Mouse (Mus musculus) mouse embryonic stem cell (cell line): Measurements from ENCODE around the gene Gbp3.

Experiments
- in situ Hi-C, 2 experiments: fragments of 300-500 bp; cut with MboI; formaldehyde crosslinking; loops; 1 replicate in 1 of 2; 3 replicates in 1 of 2; pipeline ENCODE4 v1.14.3; 2019 to 2020; ENCODE audit warnings: low sequenced_read_pairs in 2 of 2, low pct_unique_long_range_greater_than_20kb in 1 of 2, mixed read lengths in 1 of 2; ENCODE audit not compliant: unreplicated experiment in 1 of 2

The Gbp3 gene

DNA sequence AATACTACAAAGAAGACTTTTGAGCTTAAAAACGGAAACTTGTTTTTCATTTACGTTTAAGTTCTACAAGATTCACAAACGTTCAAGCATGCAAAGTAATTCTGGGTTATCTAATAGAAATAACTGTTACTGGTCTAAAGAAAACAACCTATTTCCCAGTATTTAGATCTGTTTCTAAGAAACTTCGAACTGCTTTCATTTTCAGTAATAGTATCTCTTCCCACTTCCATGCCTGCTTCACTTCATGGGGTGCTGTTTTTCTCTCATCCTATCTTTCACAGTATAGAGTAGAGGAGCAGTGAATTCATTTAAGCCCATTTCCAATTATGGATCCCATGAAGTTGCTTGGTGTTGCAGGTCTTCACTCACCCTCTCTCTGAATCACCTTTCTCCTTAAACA, 18.5 kb downstream of the Gbp3 start:
- in situ Hi-C loops, result no loop called here

DNA sequence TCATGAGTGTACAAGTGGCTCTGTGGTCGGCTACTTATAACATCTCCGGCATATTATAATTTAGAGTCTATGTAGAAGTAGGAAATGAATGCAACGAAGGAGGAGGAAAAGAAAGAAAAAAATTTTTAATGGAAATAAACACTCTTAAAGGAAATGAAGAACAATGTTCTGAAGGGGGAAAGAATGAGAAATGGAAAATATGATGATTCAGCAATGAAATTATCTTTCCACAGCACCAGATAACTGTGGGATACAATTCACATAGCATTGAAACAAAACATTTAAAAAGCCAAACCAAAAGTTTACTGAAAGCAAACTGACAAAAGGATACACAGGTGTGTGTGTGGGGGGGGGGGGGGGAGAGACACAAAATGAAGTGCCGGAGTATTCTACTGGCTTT, 23.2 kb downstream of the Gbp3 start:
- in situ Hi-C loops, result no loop called here

DNA sequence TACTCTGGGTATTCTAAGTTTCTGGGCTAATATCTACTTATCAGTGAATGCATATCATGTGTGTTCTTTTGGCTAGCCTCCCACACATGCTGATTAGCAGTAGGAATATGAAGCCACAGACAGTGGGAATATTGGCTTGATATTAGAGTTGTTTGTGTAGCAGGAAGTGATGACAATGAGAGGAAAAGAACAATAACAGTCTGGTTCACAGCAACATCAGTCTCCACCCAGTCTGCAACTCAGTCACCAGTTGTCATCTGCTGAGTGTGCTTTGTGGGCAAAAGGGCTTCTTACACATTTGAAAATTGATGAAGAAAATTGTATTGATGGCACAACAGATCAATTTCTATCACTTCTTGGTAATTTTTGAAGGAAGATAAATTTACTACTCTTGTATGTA, 27.6 kb downstream of the Gbp3 start:
- in situ Hi-C loops, result no loop called here

DNA sequence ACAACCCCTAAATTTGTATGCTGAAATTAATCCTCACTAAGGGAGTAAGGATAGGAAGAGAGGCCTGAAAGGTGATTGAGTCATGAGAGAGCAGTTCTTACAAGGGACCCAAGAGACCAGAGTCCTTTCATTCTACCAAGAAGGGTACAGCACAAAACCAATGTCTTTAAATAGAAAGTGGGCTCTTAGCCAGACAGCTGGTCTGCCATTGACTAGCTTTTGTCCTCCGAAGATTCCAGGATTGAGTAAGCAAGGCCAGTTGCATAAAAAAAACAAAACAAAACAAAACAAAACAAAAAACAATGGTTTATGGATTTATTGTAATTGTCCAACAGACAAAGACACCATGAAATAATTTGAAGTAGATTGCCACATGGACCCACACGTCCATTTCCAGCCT, 29.1 kb downstream of the Gbp3 start:
- in situ Hi-C loops, result no loop called here

DNA sequence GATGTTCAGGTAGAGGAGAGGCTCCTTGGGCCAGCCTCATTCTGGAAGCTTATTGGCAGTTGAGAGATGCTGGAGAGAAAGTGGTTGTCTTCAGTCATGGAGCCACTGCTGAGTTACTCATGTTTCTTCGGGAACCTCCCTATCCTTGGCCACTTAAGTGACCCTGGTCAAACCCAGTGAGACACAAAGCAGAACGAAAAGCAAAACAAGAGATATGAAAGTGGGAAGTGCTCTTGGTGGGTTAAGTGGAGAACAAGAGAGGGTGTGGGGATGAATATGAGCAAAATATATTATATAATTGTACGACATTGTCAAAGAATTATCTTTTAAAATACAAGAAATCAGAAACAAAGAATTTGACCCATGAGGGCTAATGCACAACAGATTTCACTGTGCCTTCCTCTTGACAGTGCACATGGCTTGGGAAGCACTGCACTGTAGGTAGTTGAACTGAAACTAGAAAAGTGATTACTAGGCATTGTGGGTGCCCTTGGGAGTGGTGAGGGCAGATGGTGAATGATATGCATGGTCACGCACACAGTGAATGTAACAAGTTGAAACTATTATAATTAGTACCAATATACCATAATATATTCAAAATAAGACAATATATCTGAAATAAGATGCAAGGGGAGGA, 30.7 kb downstream of the Gbp3 start:
- in situ Hi-C loops, result no loop called here

DNA sequence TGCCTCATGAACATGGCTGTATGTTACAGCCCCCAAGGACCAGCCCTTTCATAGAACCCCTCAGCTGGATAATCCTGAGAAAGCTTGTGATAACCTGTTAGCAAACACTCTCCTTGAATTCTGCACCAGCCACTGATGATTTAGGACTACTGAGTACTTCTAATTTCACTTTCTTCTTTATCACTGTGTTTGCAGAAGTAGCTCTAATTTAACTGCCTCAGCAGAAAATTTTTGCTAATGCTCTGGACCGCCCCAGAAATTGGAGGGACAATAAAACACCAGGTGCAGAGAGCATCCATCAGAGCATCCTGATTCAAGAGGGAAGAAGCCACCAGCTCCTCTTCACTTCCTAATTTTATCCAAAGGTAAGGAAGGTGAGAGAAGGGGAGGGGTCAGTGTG, 34.7 kb downstream of the Gbp3 start, which contains the start of gene Gbp2b:
TSS of gene Gbp2b (plus strand) at position 301 of the 400 bp plus-strand sequence.
- in situ Hi-C loops, result no loop called here

DNA sequence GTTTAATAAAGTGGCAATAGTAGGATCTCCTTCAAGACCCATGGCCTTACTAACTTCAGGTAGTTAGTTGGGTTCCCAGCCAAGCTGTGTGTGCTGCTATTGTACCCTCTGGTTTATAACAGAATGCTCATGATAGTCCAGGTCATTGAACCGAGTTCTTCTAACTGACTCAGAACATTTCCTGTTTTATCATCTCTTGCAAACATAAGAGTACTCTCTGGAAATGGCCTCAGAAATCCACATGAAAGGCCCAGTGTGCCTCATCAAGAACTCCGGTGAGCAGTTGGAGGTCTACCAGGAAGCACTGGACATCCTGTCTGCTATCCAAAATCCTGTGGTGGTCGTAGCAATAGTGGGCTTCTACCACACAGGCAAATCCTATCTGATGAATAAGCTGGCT, 38.1 kb downstream of the Gbp3 start:
- in situ Hi-C loops, result no loop called here

DNA sequence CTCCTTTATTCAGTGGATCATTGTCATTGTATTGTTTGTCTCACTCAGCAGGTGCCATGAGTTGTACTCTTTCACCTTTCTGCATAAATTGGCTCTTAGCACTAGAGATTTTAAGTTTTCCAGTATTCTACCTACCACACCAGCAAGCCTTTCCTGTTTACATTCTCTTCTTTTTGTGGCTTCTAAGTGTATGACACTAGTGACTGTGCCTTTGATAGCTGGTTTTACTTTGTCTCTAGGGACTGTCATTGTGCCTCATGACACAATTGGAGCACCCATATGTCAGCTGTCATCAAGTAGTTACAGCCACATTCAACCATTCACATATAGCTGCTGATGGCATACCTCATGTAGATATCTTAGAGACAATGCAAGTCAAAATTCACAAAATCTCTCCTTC, 41.8 kb downstream of the Gbp3 start:
- in situ Hi-C loops, result no loop called here

DNA sequence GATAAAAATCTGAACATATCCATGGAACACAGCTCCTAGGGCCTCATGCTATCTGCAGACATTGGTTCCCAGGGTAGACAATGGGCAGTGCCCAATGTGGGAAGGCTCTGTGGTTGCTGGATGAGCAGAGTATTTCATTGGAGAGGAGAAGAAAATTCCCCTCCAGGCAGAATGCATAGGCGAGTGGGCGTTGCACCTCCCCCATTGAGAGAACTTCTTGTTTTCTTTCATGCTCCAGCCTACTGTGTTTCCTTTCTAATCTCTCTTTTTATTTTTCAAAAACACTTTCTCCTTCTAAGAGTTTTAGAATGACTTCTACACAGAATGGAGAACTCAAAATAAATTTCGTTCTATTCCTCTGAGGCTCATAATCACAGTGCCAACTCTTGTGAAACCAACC, 58.8 kb downstream of the Gbp3 start:
- in situ Hi-C loops, result no loop called here

DNA sequence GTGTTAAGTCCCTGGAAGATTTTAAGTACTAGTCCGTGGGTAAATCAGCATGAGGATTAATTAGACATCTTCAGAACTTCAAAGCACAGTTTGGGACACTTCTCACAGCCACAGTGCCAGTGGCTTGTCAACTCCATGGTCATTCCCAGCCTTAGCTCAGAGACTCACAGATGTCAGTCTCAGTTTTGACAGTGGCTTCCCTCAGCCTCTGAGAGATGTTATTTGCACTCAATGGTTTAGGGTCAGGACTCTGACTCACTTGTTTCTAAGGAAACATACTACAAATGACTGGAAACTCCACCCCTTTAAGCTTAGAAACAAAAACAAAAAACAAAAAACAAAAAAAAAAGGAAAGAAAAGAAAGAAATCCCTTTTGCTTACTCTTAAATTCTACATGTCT, 59.8 kb downstream of the Gbp3 start:
- in situ Hi-C loops, result no loop called here

DNA sequence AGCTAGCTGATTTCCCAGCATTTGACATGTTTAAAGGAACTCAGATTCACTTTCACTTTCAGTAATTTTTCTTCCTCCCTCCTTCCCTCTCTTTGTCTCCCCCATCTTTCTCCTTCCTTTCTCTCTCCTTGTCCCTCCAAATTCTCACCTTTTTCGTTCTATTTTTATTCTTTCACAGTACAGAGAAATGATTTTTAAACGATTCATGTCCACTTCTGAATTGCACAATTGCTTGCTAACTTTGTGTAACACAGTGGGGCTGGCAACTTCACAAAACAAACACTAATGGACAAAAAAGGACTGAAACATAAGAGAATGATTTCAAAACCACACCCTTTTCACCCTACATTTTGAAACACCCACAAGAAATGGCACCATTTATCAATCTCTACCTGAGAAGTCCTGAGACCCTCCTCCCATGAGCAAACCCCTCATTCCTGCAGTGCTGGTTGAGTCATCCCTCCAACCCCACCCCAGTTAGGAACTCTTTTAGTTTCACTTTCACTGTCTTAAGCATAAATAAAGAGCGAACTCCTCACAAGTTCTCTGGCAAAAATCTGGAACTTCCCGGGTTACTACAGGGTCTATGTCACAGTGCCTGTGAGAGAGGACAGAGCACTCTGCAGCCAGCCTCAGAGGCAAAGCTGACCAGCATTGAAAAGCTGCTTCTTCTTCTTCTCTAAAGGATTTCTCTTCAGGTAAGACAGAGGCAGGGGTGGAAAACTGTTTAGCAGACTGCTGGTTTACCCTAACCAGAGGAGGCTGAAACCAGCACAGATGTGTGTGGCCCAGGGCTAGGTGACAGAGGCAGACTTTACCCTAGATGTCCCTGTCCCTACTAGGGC, 60.5 kb downstream of the Gbp3 start, which contains the start of gene Gbp2:
TSS of gene Gbp2 (plus strand) at position 492 of the 845 bp plus-strand sequence.
- in situ Hi-C loops, result no loop called here

DNA sequence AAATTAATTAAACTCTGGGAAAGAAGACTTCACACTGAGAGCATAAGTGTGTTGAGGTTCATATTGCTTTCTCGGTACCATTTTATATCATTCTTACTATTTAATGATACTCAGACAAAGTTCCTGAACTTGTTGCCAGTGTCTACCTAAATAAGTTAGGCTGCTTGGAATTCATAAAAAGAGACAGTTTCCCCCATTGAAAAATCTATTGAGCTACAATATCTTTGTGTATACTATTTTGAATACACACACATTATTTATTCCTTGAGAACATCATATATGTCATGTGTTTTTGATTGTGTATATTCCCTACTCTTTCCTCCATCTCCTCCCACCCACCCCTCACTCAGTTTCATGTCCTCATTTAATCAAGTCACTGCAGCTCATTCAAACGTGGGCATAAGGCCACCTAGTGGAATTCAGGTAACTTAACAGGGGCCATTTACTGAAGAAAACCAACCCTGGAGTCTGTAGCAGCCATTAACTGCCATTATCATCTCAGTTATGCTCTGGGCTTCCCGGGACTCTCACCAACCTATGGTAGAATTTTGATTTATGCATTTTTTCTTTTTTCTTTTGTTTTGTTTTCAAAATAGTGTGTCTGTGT, 61.2 kb downstream of the Gbp3 start:
- in situ Hi-C loops, result no loop called here
